Mouse (Mus musculus): ENCODE data around the gene Tmcc3. TPM values are rescaled to one million over a fixed set of nuclear protein-coding genes. Genes with fewer than 3 reads are reported as not detected.

Tmcc3 gene
- 28.8 TPM for polyA plus RNA-seq (2015; fragmentation: Illumina TruSeq; extraction: RNeasy Lipid Tissue Mini Kit (QIAGEN cat#74804); ENCODE audit: low read depth, low replicate concordance)

DNA sequence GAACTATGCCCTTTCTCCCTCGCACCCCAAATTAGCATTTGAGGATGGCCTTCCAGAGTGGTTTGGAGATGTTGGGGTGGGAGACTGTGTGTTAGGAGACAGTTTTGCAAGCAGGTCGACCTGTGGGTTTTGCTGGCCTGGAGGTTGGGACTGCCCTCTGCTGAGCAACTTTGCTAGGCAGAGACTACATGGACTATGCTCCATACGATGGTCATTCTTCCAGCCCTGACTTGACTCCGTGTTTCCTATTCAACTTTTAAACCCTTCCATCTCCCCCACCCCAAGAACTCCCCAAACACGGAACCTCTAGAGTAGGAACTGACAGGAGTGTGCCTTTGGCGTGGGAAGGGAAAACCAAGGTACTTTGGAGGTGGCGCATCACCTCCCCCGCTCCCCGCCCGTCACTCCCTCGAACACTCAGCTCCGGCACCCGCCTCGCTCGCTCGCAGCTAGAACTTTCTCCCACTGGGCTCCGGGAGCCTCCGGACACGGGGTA lies at the start of gene Tmcc3:
Gene Tmcc3, plus strand, starts transcription at position 439 of the 496 bp plus-strand sequence.

DNA sequence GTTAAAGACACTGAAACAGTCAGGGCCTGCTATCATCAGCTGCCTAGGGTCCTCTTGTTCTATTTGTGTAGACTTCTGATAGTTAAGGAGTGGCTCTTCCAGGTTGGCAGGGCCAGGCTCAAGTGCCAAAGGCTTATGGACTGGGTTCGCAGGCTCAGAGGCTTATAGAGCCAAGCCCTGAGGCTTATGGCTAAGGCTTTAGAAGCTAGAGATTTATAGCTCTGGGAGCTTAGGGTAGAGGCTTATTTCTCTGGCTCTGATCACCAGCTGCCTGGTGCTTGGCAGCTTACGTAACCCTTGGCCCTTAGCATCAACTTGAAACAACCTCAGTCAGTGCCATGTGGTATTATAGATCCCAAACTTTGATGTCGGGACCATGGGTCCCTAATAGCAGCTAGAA lies 13.3 kb upstream of the Tmcc3 start, which contains the start of gene Gm4792:
Gene Gm4792, minus strand, starts transcription at position 233 of the 400 bp plus-strand sequence.

Other genes with a start within 250 kb of the Tmcc3 start
- 7.0 TPM for gene Nr2c1, start 163.9 kb upstream of the Tmcc3 start, polyA plus RNA-seq (2015; fragmentation: Illumina TruSeq; extraction: RNeasy Lipid Tissue Mini Kit (QIAGEN cat#74804); ENCODE audit: low read depth, low replicate concordance)
- 450 TPM for gene Ndufa12, start 113.2 kb upstream of the Tmcc3 start, polyA plus RNA-seq (2015; fragmentation: Illumina TruSeq; extraction: RNeasy Lipid Tissue Mini Kit (QIAGEN cat#74804); ENCODE audit: low read depth, low replicate concordance)
- gene Gm4792, start 13.2 kb upstream of the Tmcc3 start, polyA plus RNA-seq (2015; fragmentation: Illumina TruSeq; extraction: RNeasy Lipid Tissue Mini Kit (QIAGEN cat#74804); ENCODE audit: low read depth, low replicate concordance) = not detected